Mouse (Mus musculus): Measurements from ENCODE around the gene Zfp146. TPM values are rescaled to one million over a fixed set of nuclear protein-coding genes. Genes with fewer than 3 reads are reported as not detected.
A peak's percentile ranks its signal among the peaks of the same experiment; 100 is the strongest.

Zfp146 gene
- polyA plus RNA-seq, 1 experiment = 7.3 TPM

- Histone ChIP-seq H3K27me3 (ENCODE audit: control insufficient read depth, insufficient read depth, low read length) (no peaks in the 10 kb centered on the region), H3K36me3 (ENCODE audit: control insufficient read depth, insufficient read depth, low read length) (peaks cover 9% of the 10 kb centered on the region)
- 93% methylated on average over 3 of the region's 3 CpGs for WGBS
Measured at GRCm38 (mm10) chr7:30155507-30155906, 14.0 kb downstream of the Zfp146 start.

GRCm38 (mm10) chr7:30154040-30154439 is 15.5 kb downstream of the Zfp146 start:
- Histone ChIP-seq H3K27me3 (ENCODE audit: control insufficient read depth, insufficient read depth, low read length) (no peaks in the 10 kb centered on the region), H3K27ac (ENCODE audit: insufficient read depth, low read length) (no peak overlapping the region), H3K36me3 (ENCODE audit: control insufficient read depth, insufficient read depth, low read length) (peaks cover 5% of the 10 kb centered on the region; the same call in 1 of the 2 replicates), H3K4me3 (ENCODE audit: extremely low read depth, insufficient read depth, insufficient read length) (no peak overlapping the region), H3K4me1 (ENCODE audit: control insufficient read depth, insufficient read depth, insufficient read length) (no peaks in the 10 kb centered on the region)
- TF ChIP-seq POLR2A (IDR thresholded peaks at IDR 0.05; ENCODE audit: low read depth, low read length) (no peak), CTCF (IDR thresholded peaks at IDR 0.05; ENCODE audit: extremely low read depth, insufficient read depth, insufficient read length, insufficient replicate concordance) (no peak)
- WGBS = 94% methylated on average over 1 of the region's 1 CpGs
- DNase-seq (ENCODE audit: low read depth in 1 of 2, low spot score in 2 of 2) = no peak

More at GRCm38 (mm10) chr7:30155507-30155906, 14.0 kb downstream of the Zfp146 start:
- DNase-seq (ENCODE audit: low read depth in 1 of 2, low spot score in 2 of 2) = no peak
- Histone ChIP-seq H3K4me1 (ENCODE audit: control insufficient read depth, insufficient read depth, insufficient read length) (no peaks in the 10 kb centered on the region), H3K4me3 (ENCODE audit: extremely low read depth, insufficient read depth, insufficient read length) (no peak overlapping the region), H3K27ac (ENCODE audit: insufficient read depth, low read length) (no peak overlapping the region)
- TF ChIP-seq CTCF (IDR thresholded peaks at IDR 0.05; ENCODE audit: extremely low read depth, insufficient read depth, insufficient read length, insufficient replicate concordance) = no peak
- no peak for TF ChIP-seq POLR2A (IDR thresholded peaks at IDR 0.05; ENCODE audit: low read depth, low read length)

GRCm38 (mm10) chr7:30147011-30147410 is 22.5 kb downstream of the Zfp146 start:
- Histone ChIP-seq H3K27ac (ENCODE audit: insufficient read depth, low read length) (no peak overlapping the region), H3K4me3 (ENCODE audit: extremely low read depth, insufficient read depth, insufficient read length) (no peak overlapping the region), H3K27me3 (ENCODE audit: control insufficient read depth, insufficient read depth, low read length) (no peaks in the 10 kb centered on the region; the same call in 1 of the 2 replicates), H3K4me1 (ENCODE audit: control insufficient read depth, insufficient read depth, insufficient read length) (no peaks in the 10 kb centered on the region), H3K36me3 (ENCODE audit: control insufficient read depth, insufficient read depth, low read length) (no peaks in the 10 kb centered on the region)
- TF ChIP-seq CTCF (IDR thresholded peaks at IDR 0.05; ENCODE audit: extremely low read depth, insufficient read depth, insufficient read length, insufficient replicate concordance) (no peak), POLR2A (IDR thresholded peaks at IDR 0.05; ENCODE audit: low read depth, low read length) (no peak)
- no peak for DNase-seq (ENCODE audit: low read depth in 1 of 2, low spot score in 2 of 2)
- 92% methylated on average over 5 of the region's 5 CpGs for WGBS

GRCm38 (mm10) chr7:30143555-30144209 is 25.9 kb downstream of the Zfp146 start:
- 4% methylated on average over 35 of the region's 35 CpGs for WGBS
- H3K27ac ChIP-seq (ENCODE audit: insufficient read depth, low read length) = no peak overlapping the region
- TF ChIP-seq POLR2A (IDR thresholded peaks at IDR 0.05; ENCODE audit: low read depth, low read length) (no peak), CTCF (IDR thresholded peaks at IDR 0.05; ENCODE audit: extremely low read depth, insufficient read depth, insufficient read length, insufficient replicate concordance) (no peak)
- no peaks in the 10 kb centered on the region for H3K4me1 ChIP-seq (ENCODE audit: control insufficient read depth, insufficient read depth, insufficient read length)
- H3K36me3 ChIP-seq (ENCODE audit: control insufficient read depth, insufficient read depth, low read length) = no peaks in the 10 kb centered on the region
- no peaks in the 10 kb centered on the region; the same call in 1 of the 2 replicates for H3K27me3 ChIP-seq (ENCODE audit: control insufficient read depth, insufficient read depth, low read length)
- peak in 1 of 2 experiments; percentile 22 for DNase-seq (ENCODE audit: low read depth in 1 of 2, low spot score in 2 of 2)
- H3K4me3 ChIP-seq (ENCODE audit: extremely low read depth, insufficient read depth, insufficient read length) = peak overlapping the region; percentile 43; the same call in 1 of the 2 replicates

- TF ChIP-seq POLR2A (IDR thresholded peaks at IDR 0.05; ENCODE audit: low read depth, low read length) (no peak), CTCF (IDR thresholded peaks at IDR 0.05; ENCODE audit: extremely low read depth, insufficient read depth, insufficient read length, insufficient replicate concordance) (no peak)
- Histone ChIP-seq H3K27me3 (ENCODE audit: control insufficient read depth, insufficient read depth, low read length) (no peaks in the 10 kb centered on the region; the same call in 1 of the 2 replicates), H3K27ac (ENCODE audit: insufficient read depth, low read length) (no peak overlapping the region), H3K36me3 (ENCODE audit: control insufficient read depth, insufficient read depth, low read length) (no peaks in the 10 kb centered on the region; the same call in 1 of the 2 replicates), H3K4me3 (ENCODE audit: extremely low read depth, insufficient read depth, insufficient read length) (peak overlapping the region; percentile 43; the same call in 1 of the 2 replicates), H3K4me1 (ENCODE audit: control insufficient read depth, insufficient read depth, insufficient read length) (no peaks in the 10 kb centered on the region)
- WGBS = 14% methylated on average over 8 of the region's 8 CpGs
- no peak for DNase-seq (ENCODE audit: low read depth in 1 of 2, low spot score in 2 of 2)
Measured at GRCm38 (mm10) chr7:30143170-30143554, 26.4 kb downstream of the Zfp146 start.

- Histone ChIP-seq H3K27me3 (ENCODE audit: control insufficient read depth, insufficient read depth, low read length) (no peaks in the 10 kb centered on the region), H3K4me3 (ENCODE audit: extremely low read depth, insufficient read depth, insufficient read length) (no peak overlapping the region), H3K27ac (ENCODE audit: insufficient read depth, low read length) (no peak overlapping the region), H3K36me3 (ENCODE audit: control insufficient read depth, insufficient read depth, low read length) (peaks cover 12% of the 10 kb centered on the region), H3K4me1 (ENCODE audit: control insufficient read depth, insufficient read depth, insufficient read length) (no peaks in the 10 kb centered on the region)
- TF ChIP-seq POLR2A (IDR thresholded peaks at IDR 0.05; ENCODE audit: low read depth, low read length) = no peak
- no peak for TF ChIP-seq CTCF (IDR thresholded peaks at IDR 0.05; ENCODE audit: extremely low read depth, insufficient read depth, insufficient read length, insufficient replicate concordance)
- 94% methylated on average over 10 of the region's 10 CpGs for WGBS
- no peak for DNase-seq (ENCODE audit: low read depth in 1 of 2, low spot score in 2 of 2)
Measured at GRCm38 (mm10) chr7:30136826-30137225, 32.7 kb downstream of the Zfp146 start.

GRCm38 (mm10) chr7:30132396-30132795 is 37.2 kb downstream of the Zfp146 start:
- H3K4me1 ChIP-seq (ENCODE audit: control insufficient read depth, insufficient read depth, insufficient read length) = no peaks in the 10 kb centered on the region
- no peaks in the 10 kb centered on the region for H3K27me3 ChIP-seq (ENCODE audit: control insufficient read depth, insufficient read depth, low read length)
- peaks cover 19% of the 10 kb centered on the region for H3K36me3 ChIP-seq (ENCODE audit: control insufficient read depth, insufficient read depth, low read length)
- no peak overlapping the region for H3K27ac ChIP-seq (ENCODE audit: insufficient read depth, low read length)
- no peak for DNase-seq (ENCODE audit: low read depth in 1 of 2, low spot score in 2 of 2)
- TF ChIP-seq POLR2A (IDR thresholded peaks at IDR 0.05; ENCODE audit: low read depth, low read length) (no peak), CTCF (IDR thresholded peaks at IDR 0.05; ENCODE audit: extremely low read depth, insufficient read depth, insufficient read length, insufficient replicate concordance) (no peak)
- 81% methylated on average over 4 of the region's 4 CpGs for WGBS
- H3K4me3 ChIP-seq (ENCODE audit: extremely low read depth, insufficient read depth, insufficient read length) = no peak overlapping the region

All from spleen, adult 2 months (tissue).